Mouse (Mus musculus) G1E (cell line): Measurements from ENCODE around the gene Fkbp8.

Experiments
- CTCF ChIP-seq: IDR thresholded peaks from 2 replicates; pipeline ENCODE4 v1.5.1; 2012; ENCODE audit warnings: low read depth, low read length, inconsistent platforms, mixed read lengths
- GATA2 ChIP-seq: IDR thresholded peaks from 2 replicates; pipeline ENCODE4 v1.6.1; 2012; ENCODE audit warnings: low read depth, low read length, inconsistent platforms, borderline replicate concordance
- TAL1 ChIP-seq: conservative IDR thresholded peaks from 2 replicates; pipeline ENCODE4 v1.6.1; 2012; ENCODE audit warnings: low read depth, low read length, inconsistent platforms, mixed read lengths

DNA sequence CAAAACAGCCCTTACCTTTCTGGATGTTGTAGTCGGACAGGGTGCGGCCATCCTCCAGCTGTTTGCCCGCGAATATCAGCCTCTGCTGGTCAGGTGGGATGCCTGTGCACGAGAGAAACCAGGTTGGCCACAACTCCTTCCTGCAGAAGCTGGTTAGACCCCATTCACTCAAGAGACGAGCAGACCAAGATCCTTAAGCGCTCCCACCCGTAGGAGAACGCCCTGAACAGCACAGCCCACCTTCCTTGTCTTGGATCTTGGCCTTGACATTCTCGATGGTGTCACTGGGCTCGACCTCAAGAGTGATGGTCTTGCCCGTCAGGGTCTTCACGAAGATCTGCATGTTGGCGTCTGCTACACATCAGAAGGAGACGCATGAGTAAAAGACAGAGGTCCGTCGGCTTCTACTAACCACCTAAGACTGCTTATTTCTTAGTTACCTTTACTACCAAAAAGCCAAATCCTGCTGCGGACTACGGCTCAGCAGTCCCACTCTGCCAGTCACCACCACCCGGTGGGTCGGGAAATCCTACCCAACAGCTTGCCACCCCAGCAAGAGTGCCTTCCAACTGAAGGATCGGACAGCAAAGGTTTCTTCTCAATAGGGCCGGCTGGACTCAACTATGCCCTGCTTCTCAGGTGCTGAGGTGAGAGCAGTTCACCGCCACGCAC lies 18.1 kb upstream of the Fkbp8 start:
- TF ChIP-seq CTCF (no peak), GATA2 (no peak), TAL1 (no peak)
